Mouse (Mus musculus): ENCODE data around the gene Pheta2. TPM values are rescaled to one million over a fixed set of nuclear protein-coding genes. Genes with fewer than 3 reads are reported as not detected.

The Pheta2 gene
- 1 to 10 TPM in 1 of 2 experiments, under 1 TPM in 1; 0.46 to 1.1 TPM for total RNA-seq (2021)
- long read RNA-seq, experiment 1, partial matches to known transcripts = 0 of 1 reads
- long read RNA-seq, experiment 1, other reads (novel, unspliced or antisense) = 0 of 1 reads
- long read RNA-seq, experiment 2, partial matches to known transcripts = 0 of 4 reads
- long read RNA-seq, experiment 2, other reads (novel, unspliced or antisense) = 0 of 4 reads

GRCm38 (mm10) chr15:82338593-82339112 lies at the start of gene Pheta2, which contains the start of the genes Naga and Smdt1:
Pheta2 (plus strand) TSS chr15:82338942.
Naga (minus strand) TSS chr15:82338925.
Smdt1 (plus strand) TSS chr15:82338959.
- DNase-seq (ENCODE audit: low spot score in 2 of 2) = peak; percentile 96 to 97

GRCm38 (mm10) chr15:82290252-82290651 lies 48.5 kb upstream of the Pheta2 start:
- DNase-seq (ENCODE audit: low spot score in 2 of 2) = no peak

DNA sequence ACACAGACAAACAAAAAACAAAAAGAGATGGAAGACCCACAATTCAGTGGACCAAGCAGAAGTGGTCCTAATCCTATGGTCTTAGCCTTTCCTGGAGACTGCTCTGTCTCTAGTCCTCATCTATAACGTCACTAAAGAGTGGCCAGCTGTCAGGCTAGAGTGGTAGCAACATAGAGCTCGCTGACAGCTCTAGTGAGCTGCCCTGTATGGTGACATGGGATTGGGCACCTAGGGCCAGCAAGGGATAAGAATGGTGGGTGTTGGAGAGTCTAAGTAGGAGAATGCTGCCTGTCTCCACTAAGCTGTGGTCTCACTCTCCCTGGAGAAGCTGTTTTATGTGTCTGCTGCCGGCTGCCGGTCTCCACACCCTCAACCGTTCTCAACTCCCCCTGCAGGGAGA lies 45.9 kb upstream of the Pheta2 start:
- DNase-seq (ENCODE audit: low spot score in 2 of 2) = no peak

GRCm38 (mm10) chr15:82293271-82293711 lies 45.5 kb upstream of the Pheta2 start:
- DNase-seq (ENCODE audit: low spot score in 2 of 2) = no peak

- no peak for DNase-seq (ENCODE audit: low spot score in 2 of 2)
Measured at GRCm38 (mm10) chr15:82294059-82294458, 44.7 kb upstream of the Pheta2 start.

GRCm38 (mm10) chr15:82298764-82299561 lies 39.8 kb upstream of the Pheta2 start, which contains the start of gene Wbp2nl:
Wbp2nl (plus strand) TSS chr15:82298954.
- no peak for DNase-seq (ENCODE audit: low spot score in 2 of 2)

GRCm38 (mm10) chr15:82307107-82307506 lies 31.6 kb upstream of the Pheta2 start:
- DNase-seq (ENCODE audit: low spot score in 2 of 2) = no peak

DNA sequence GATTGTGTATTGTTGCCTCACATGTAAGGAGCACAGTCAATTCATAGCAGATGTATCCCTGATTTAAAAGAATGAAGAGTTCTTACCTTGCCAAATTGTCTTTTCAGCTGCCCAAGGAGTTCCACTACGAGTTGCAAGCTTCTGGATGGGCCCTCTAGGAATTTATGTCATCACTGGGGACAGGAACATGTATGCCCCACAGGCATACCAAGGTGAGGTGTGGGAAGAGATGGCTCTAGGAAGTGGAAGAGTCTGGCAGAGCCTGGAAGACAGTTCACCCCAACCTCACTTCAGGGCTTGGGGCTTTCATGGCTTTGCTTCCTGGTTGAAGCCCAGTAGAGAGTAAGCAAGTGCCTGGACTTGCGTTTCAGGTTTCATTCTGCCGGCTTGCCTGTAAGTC lies 30.3 kb upstream of the Pheta2 start:
- DNase-seq (ENCODE audit: low spot score in 2 of 2) = no peak

DNA sequence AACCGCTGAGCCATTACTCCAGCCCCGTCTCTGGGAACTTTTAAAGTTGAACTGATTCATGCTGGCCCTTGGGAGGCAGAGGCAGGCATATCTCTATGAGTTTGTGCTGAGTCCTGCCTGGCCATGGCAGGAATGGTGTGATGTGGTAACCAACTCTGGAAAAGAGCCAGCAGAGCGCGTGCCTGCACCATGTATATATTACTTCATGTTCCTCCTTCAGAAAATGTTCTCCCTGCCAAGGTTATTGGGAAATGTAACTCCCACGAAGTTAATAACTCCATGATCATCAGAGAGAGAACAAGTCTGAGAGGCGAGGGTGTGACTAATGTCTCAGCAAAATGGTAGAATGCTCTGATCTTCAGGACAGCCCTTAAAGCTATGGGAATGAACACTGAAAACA lies 20.9 kb upstream of the Pheta2 start:
- no peak for DNase-seq (ENCODE audit: low spot score in 2 of 2)

GRCm38 (mm10) chr15:82319613-82320012 lies 19.1 kb upstream of the Pheta2 start:
- DNase-seq (ENCODE audit: low spot score in 2 of 2) = no peak

DNA sequence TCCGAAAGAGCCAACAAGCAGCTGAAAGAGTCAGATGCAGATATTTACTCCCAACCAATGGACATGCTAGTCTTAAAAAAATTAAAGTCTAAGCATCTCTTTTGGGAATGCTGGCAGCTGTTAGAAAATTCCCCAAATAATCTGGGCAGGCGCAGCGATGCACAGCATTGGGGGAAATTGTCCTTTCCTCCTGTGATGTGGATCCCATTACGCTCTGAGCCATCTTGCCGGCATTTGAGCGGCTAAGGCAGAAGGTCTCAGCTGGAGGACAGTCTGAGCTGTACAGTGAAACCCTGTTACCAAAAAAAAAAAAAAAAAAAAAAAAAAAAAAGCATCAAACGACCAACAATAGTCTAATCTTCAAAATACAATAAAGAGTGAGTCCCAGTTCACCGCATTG lies 16.5 kb upstream of the Pheta2 start:
- DNase-seq (ENCODE audit: low spot score in 2 of 2) = no peak

DNA sequence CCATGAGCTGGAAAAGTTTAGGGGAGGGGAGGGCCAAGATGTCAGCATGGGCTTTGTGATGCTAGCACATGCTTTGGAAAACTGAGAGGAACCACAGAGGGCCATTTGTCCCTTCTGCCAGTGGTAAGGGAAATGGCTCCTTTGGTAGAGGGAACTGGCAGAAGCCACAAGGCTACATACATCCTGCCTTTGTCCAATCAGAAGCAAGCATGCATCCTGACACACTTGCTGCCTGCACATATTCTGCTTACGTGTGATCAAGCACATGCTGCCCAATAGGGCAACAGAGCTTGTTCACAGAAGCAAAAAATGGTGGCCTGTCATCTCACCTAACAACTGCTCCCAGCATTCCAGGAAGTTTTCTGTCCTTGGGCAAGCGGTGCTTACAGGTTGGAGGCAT lies 13.4 kb upstream of the Pheta2 start:
- DNase-seq (ENCODE audit: low spot score in 2 of 2) = no peak

GRCm38 (mm10) chr15:82335194-82335593 lies 3.5 kb upstream of the Pheta2 start:
- no peak for DNase-seq (ENCODE audit: low spot score in 2 of 2)

DNA sequence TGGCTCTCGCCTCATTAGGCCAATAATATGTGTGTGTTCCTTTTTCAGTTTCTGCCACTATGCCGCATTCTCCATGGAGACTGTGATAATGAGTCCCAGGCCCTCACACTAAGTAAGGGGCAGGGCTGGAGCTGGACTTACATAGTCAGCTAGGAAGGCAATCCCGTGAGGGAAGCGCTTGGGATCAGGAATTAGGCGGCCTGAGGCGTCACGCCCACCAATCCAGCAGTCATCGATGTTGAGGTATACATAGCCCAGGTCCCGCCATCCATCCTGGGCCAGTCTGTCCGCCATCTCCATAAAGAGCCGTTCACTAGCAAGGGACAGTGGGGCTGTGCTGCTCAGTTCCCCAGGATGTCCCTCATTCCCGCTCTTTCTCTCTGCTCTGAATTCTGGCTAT lies 2.1 kb upstream of the Pheta2 start:
- DNase-seq (ENCODE audit: low spot score in 2 of 2) = no peak

DNA sequence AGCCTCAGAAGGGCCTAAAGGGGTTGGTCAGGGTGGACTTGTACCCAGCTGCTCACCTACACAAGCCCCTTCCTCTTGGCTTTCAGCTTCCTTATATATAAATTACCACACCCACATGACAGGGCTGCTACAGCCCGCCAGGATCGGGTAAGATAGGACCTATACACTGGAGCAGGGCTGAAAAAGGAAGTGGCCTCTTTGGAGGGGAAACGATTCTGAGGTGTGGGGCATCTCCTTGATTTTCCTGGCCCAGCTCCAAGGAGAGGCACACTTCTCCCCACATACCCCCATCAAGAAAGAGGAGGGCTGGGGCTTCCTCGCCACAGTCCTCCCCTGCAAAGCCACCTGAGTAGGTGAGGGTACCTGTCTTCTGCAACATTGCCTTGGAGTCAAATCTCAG lies 867 bp upstream of the Pheta2 start:
- no peak for DNase-seq (ENCODE audit: low spot score in 2 of 2)

DNA sequence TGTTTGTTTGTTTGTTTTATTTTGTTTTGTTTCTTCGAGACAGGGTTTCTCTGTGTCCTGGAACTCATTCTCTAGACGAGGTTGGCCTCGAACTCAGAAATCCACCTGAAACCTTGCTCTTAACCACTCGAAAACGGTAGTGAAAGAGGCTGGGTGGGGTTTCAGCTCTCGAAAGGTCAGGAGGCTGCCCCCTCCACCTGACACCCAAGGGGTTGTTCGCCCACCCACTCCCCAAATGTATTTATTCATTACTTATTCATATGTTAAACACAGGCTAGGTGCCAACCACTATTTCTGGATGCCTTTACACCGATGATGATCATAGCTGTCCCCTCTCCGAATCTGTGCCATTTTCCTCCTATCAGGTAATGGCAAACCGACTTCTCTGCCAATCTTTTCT lies 408 bp downstream of the Pheta2 start:
- DNase-seq (ENCODE audit: low spot score in 2 of 2) = no peak

DNA sequence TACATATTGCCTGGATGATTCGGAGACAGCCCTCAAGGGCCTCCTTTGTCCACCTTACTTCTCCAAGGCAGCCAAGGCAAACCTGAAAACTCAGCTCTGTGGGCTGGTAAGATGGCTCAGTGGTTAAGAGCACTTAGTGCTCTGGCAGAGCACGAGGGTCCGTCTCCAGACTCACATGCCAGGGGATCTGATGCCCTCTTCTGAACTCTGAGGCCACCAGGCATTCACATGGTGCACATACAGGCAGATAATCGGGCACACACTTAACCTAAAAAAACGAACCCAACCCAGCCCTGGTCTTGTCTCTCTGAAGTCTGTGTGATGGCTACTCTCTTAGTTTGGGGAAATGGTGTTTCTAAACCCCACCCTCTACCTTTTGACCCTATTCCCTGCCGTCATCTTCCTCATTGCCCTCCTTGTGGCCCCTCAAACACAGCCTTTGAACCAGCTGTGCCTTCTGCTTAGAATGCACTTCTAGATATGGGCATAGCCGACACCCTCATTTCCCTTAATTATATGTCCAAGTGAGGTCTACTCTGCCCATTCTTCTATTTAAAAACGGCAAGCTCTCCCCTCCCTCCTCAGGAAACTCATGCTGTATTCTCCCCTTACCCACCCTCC lies 1.0 kb downstream of the Pheta2 start:
- DNase-seq (ENCODE audit: low spot score in 2 of 2) = no peak

DNA sequence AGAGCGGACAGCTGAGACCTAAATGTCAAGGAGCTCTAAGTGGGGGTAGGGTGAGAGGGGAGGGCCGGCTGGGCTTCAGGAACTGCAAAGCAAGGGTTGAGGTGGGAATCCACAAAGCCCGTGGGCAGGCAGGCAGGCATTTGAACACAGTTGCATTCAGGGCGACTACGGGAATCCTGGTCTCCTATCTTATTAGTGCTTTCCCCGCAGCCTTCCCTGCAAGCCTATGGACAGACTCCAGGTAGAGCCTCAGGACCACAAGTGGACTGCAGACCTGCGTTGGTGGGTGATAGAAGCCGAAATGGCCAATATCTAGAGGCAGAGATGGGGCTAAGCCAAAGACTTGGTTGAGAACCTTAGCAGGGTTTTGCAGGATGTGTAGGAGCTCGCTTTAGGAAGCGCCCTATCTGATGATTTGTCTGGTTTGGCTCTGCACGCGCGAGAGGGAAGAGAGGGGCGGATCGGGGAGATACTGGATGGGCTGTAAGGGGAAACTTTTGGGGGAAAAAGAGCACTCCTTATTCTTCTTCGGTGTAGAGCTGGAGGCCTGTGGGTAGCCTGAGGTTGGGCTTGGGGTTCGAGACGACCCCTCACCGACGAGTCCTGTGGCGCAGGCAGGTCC lies 1.8 kb downstream of the Pheta2 start:
- DNase-seq (ENCODE audit: low spot score in 2 of 2) = no peak

DNA sequence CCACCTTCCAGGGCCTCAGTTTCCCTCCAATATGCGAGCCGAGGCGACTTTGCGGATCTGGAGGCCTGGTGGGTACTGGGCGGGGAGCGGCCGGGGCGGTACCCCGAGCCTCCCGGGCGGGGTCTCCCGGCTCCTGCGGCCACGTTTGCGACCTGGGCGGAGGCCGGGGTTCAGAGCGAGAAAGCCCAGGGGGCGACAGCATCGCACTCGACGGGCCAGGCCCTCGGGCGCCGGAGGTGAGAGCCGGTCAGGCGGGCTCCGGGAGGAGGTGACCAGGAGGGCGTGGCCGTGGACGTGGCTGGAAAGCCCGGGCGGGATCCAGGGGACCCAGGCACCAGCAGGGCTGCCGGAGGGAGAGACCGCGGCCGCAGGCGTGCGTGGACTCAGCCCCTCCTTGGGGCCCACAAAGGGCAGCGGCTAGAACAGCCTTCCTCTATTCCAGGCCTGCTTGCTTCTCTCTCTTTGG lies 2.3 kb downstream of the Pheta2 start:
- DNase-seq (ENCODE audit: low spot score in 2 of 2) = peak; percentile 45 to 59

- no peak for DNase-seq (ENCODE audit: low spot score in 2 of 2)
Measured at GRCm38 (mm10) chr15:82341675-82342542, 3.2 kb downstream of the Pheta2 start.
